ENCODE assay signal across 22 mouse cellular contexts in genomic region chr10:97047566-97047965, GRCm38 (mm10).
"Had no signal": no experiment of that assay in that cellular context is flagged by ENCODE, and none has a peak within 500 bp of the region (broad histone marks: within the 10 kb centered on the region; RNA-seq: fewer than 3 reads in every experiment).

No protein-coding gene starts in this region.

- H3K9me3 ChIP-seq: limb, embryonic 15.5 days; liver, embryonic 15.5 days; lung, embryonic 15.5 days; megakaryocyte, embryonic 14.5 days had no signal

- H3K27ac ChIP-seq: kidney, postnatal 0 days; layer of hippocampus, adult 2 months; limb, embryonic 15.5 days; liver, embryonic 15.5 days; lung, embryonic 15.5 days; midbrain, embryonic 10.5 days; midbrain, embryonic 13.5 days; neural tube, embryonic 13.5 days had no signal

- DNase-seq: kidney, adult 2 months; kidney, postnatal 25 days; layer of hippocampus, adult 9-11 months; lung, adult 18-20 months; lung, postnatal 10 days; lung, postnatal 36 days; retina, postnatal 1 day; thymus, adult 18-20 months; thymus, postnatal 4 days had no signal

- H3K4me2 ChIP-seq: limb, embryonic 15.5 days; liver, embryonic 11.5 days; liver, embryonic 15.5 days; lung, embryonic 15.5 days; midbrain, embryonic 13.5 days; neural tube, embryonic 13.5 days had no signal

- H3K9ac ChIP-seq: limb, embryonic 15.5 days; liver, embryonic 15.5 days; lung, embryonic 15.5 days; midbrain, embryonic 13.5 days; neural tube, embryonic 13.5 days had no signal

- H3K27me3 ChIP-seq: limb, embryonic 15.5 days; liver, embryonic 15.5 days; lung, embryonic 15.5 days; megakaryocyte, embryonic 14.5 days; midbrain, embryonic 13.5 days; neural tube, embryonic 13.5 days had no signal

- H3K4me3 ChIP-seq: layer of hippocampus, adult 2 months; limb, embryonic 15.5 days; liver, embryonic 15.5 days; lung, embryonic 15.5 days; megakaryocyte, embryonic 14.5 days; midbrain, embryonic 10.5 days; midbrain, embryonic 13.5 days; myocyte; neural tube, embryonic 13.5 days had no signal

- ATAC-seq: intestine, postnatal 0 days; midbrain, embryonic 13.5 days; midbrain, embryonic 16.5 days had no signal

- H3K4me1 ChIP-seq: liver, embryonic 15.5 days; lung, embryonic 15.5 days; megakaryocyte, embryonic 14.5 days; midbrain, embryonic 10.5 days; midbrain, embryonic 13.5 days; neural tube, embryonic 13.5 days had no signal

- H3K36me3 ChIP-seq: limb, embryonic 15.5 days; liver, embryonic 15.5 days; lung, embryonic 15.5 days; midbrain, embryonic 10.5 days; midbrain, embryonic 13.5 days; neural tube, embryonic 13.5 days had no signal
